In genomic region chr3:108010286-108010685, GRCm38 (mm10) we compare ENCODE assay signal across 12 mouse cellular contexts. TPM values are rescaled to one million over a fixed set of nuclear protein-coding genes. Genes with fewer than 3 reads are reported as not detected.
A peak's percentile ranks its signal among the peaks of the same experiment; 100 is the strongest.
DNase-seq lines count a peak whose midpoint lies in the region; ATAC-seq lines count a peak whose summit lies in the region.
"Had no signal": no experiment of that assay in that cellular context is flagged by ENCODE, and none has a peak within 500 bp of the region (broad histone marks: within the 10 kb centered on the region; RNA-seq: fewer than 3 reads in every experiment).

No protein-coding gene starts in this region.

- no peak overlapping the region for H3K4me3 ChIP-seq in heart, embryonic 11.5 days (ENCODE audit: low read depth, low read length)
- no peak overlapping the region for H3K4me3 ChIP-seq in heart, embryonic 16.5 days (ENCODE audit: low read length)
- H3K4me3 ChIP-seq in macrophage (ENCODE audit: inconsistent target): no peak overlapping the region
- H3K4me3 ChIP-seq: liver, embryonic 13.5 days had no signal

- DNase-seq in heart, adult 11 months: peak; percentile 97
- peak; percentile 30 for DNase-seq in right cerebral cortex, postnatal 14 days
- DNase-seq in right cerebral cortex, adult 18-20 months: no peak
- no peak for DNase-seq in embryo, embryonic 9.5 days (ENCODE audit: extremely low spot score)
- no peak for DNase-seq in gastrocnemius, postnatal 25 days
- DNase-seq: kidney, postnatal 4 days; liver, embryonic 13.5 days; thymus, postnatal 36 days had no signal

- no peaks in the 10 kb centered on the region for H3K4me1 ChIP-seq in heart, embryonic 11.5 days (ENCODE audit: control insufficient read depth, insufficient read depth, low read length)
- peaks cover 13% of the 10 kb centered on the region for H3K4me1 ChIP-seq in heart, embryonic 16.5 days (ENCODE audit: control insufficient read depth, insufficient read depth, low read length)
- H3K4me1 ChIP-seq: liver, embryonic 13.5 days had no signal

- H3K36me3 ChIP-seq in heart, embryonic 11.5 days (ENCODE audit: control insufficient read depth, insufficient read depth, low read length): no peaks in the 10 kb centered on the region
- no peaks in the 10 kb centered on the region for H3K36me3 ChIP-seq in heart, embryonic 16.5 days (ENCODE audit: control insufficient read depth, insufficient read depth)
- H3K36me3 ChIP-seq in macrophage (ENCODE audit: inconsistent target): no peaks in the 10 kb centered on the region
- H3K36me3 ChIP-seq: liver, embryonic 13.5 days had no signal

- no peak overlapping the region for H3K4me2 ChIP-seq in heart, embryonic 11.5 days
- no peak overlapping the region for H3K4me2 ChIP-seq in heart, embryonic 16.5 days (ENCODE audit: low read depth, low read length)
- H3K4me2 ChIP-seq: liver, embryonic 13.5 days had no signal

- H3K79me2 ChIP-seq in macrophage (ENCODE audit: inconsistent target): no peaks in the 10 kb centered on the region

- no peak overlapping the region for H3K9ac ChIP-seq in heart, embryonic 11.5 days (ENCODE audit: low read depth, low read length)
- H3K9ac ChIP-seq in heart, embryonic 16.5 days (ENCODE audit: low read length): no peak overlapping the region
- H3K9ac ChIP-seq: liver, embryonic 13.5 days had no signal

- no peaks in the 10 kb centered on the region for H3K9me3 ChIP-seq in heart, embryonic 11.5 days (replicated peaks; ENCODE audit: control insufficient read depth, low read length)
- H3K9me3 ChIP-seq in heart, embryonic 16.5 days (replicated peaks; ENCODE audit: control insufficient read depth, low read length): no peaks in the 10 kb centered on the region
- H3K9me3 ChIP-seq: liver, embryonic 13.5 days had no signal

- H3K27ac ChIP-seq in heart, embryonic 11.5 days (ENCODE audit: low read depth, low read length): no peak overlapping the region
- no peak overlapping the region for H3K27ac ChIP-seq in heart, embryonic 16.5 days (ENCODE audit: low read length)
- H3K27ac ChIP-seq in macrophage: peak overlapping the region; percentile 21
- H3K27ac ChIP-seq: liver, embryonic 13.5 days had no signal

- ATAC-seq in heart, embryonic 11.5 days (replicated peaks; ENCODE audit: insufficient number of reproducible peaks, low FRiP score, low TSS enrichment): no peak
- peak; percentile 68 for ATAC-seq in heart, embryonic 16.5 days (replicated peaks; ENCODE audit: extremely low read depth, insufficient read depth, low FRiP score)

- 48% methylated on average over 2 of the region's 2 CpGs for WGBS in heart, embryonic 11.5 days (ENCODE audit: insufficient replicate concordance)
- WGBS in heart, embryonic 16.5 days: 47% methylated on average over 2 of the region's 2 CpGs
- 73% methylated on average over 2 of the region's 2 CpGs for WGBS in macrophage (ENCODE audit: missing documents)

- H3K27me3 ChIP-seq in heart, embryonic 11.5 days (ENCODE audit: control insufficient read depth, insufficient read depth, low read length): no peaks in the 10 kb centered on the region
- no peaks in the 10 kb centered on the region for H3K27me3 ChIP-seq in heart, embryonic 16.5 days (ENCODE audit: control insufficient read depth, insufficient read depth, low read length)
- H3K27me3 ChIP-seq: liver, embryonic 13.5 days had no signal

RNA-seq across cellular contexts. Expression of gene Gstm1, which starts 7.5 kb away (rescaled TPM):
- 32.8 and 35.5 TPM in 2 replicates for polyA plus RNA-seq in heart, embryonic 11.5 days (2014; fragmentation: Nextera tagmentation; extraction: Ambion mirVana)
- polyA plus RNA-seq in heart, embryonic 16.5 days (2015; fragmentation: Nextera tagmentation; extraction: Ambion mirVana): 111 and 113 TPM in 2 replicates
- total RNA-seq in macrophage (2018; cell fraction: chromatin; rRNA removed): 100 to 1,000 TPM in 2 of 26 experiments, 10 to 100 TPM in 24; 10.9 to 109 (median 29.8) TPM
- total RNA-seq in macrophage (2018; cell fraction: cytosol; rRNA removed): 100 to 1,000 TPM; 178 to 448 (median 339) TPM
- 100 to 1,000 TPM in 8 of 26 experiments, 10 to 100 TPM in 18; 37.5 to 185 (median 74.8) TPM for total RNA-seq in macrophage (2018; cell fraction: nucleus; rRNA removed)
- 150 to 391 TPM (median 384 TPM) in 3 replicates for polyA plus RNA-seq in macrophage (2018)
- total RNA-seq in gastrocnemius, postnatal 25 days (2021): 100 to 1,000 TPM; 153 to 158 TPM

RNA-seq across cellular contexts. Expression of gene Gstm2, which starts 24.0 kb away (rescaled TPM):
- polyA plus RNA-seq in heart, embryonic 11.5 days (2014; fragmentation: Nextera tagmentation; extraction: Ambion mirVana): 52.0 and 57.5 TPM in 2 replicates
- 79.3 and 81.3 TPM in 2 replicates for polyA plus RNA-seq in heart, embryonic 16.5 days (2015; fragmentation: Nextera tagmentation; extraction: Ambion mirVana)
- total RNA-seq in macrophage (2018; cell fraction: chromatin; rRNA removed): 10 to 100 TPM in 1 of 26 experiments, 1 to 10 TPM in 12, under 1 TPM in 6, not detected in 7; 0.78 to 10.9 (median 1.7) TPM
- 1 to 10 TPM; 2.1 to 6.9 (median 3.3) TPM for total RNA-seq in macrophage (2018; cell fraction: cytosol; rRNA removed)
- total RNA-seq in macrophage (2018; cell fraction: nucleus; rRNA removed): 1 to 10 TPM in 14 of 26 experiments, under 1 TPM in 7, not detected in 5; 0.40 to 4.0 (median 1.4) TPM
- 5.8 to 12.2 TPM (median 10.0 TPM) in 3 replicates for polyA plus RNA-seq in macrophage (2018)
- total RNA-seq in gastrocnemius, postnatal 25 days (2021): 100 to 1,000 TPM in 1 of 2 experiments, 10 to 100 TPM in 1; 77.6 to 100 TPM

RNA-seq across cellular contexts. Expression of gene Gstm4, which starts 34.4 kb away (rescaled TPM):
- polyA plus RNA-seq in heart, embryonic 11.5 days (2014; fragmentation: Nextera tagmentation; extraction: Ambion mirVana): 14.7 and 17.7 TPM in 2 replicates
- 16.6 and 17.6 TPM in 2 replicates for polyA plus RNA-seq in heart, embryonic 16.5 days (2015; fragmentation: Nextera tagmentation; extraction: Ambion mirVana)
- total RNA-seq in macrophage (2018; cell fraction: chromatin; rRNA removed): 1 to 10 TPM in 23 of 26 experiments, under 1 TPM in 3; 0.41 to 9.7 (median 3.6) TPM
- 10 to 100 TPM; 11.5 to 20.9 (median 17.0) TPM for total RNA-seq in macrophage (2018; cell fraction: cytosol; rRNA removed)
- total RNA-seq in macrophage (2018; cell fraction: nucleus; rRNA removed): 10 to 100 TPM in 10 of 26 experiments, 1 to 10 TPM in 16; 1.9 to 13.9 (median 8.5) TPM
- polyA plus RNA-seq in macrophage (2018): 10.1 to 17.6 TPM (median 15.1 TPM) in 3 replicates
- 10 to 100 TPM; 11.8 to 12.1 TPM for total RNA-seq in gastrocnemius, postnatal 25 days (2021)

RNA-seq across cellular contexts. Expression of gene Gstm3, which starts 41.2 kb away (rescaled TPM):
- 0.13 TPM in 1 of 2 replicates, not detected in the other for polyA plus RNA-seq in heart, embryonic 11.5 days (2014; fragmentation: Nextera tagmentation; extraction: Ambion mirVana)
- polyA plus RNA-seq in heart, embryonic 16.5 days (2015; fragmentation: Nextera tagmentation; extraction: Ambion mirVana): 0.12 and 0.22 TPM in 2 replicates
- total RNA-seq in macrophage (2018; cell fraction: chromatin; rRNA removed): not detected
- not detected for total RNA-seq in macrophage (2018; cell fraction: cytosol; rRNA removed)
- not detected for total RNA-seq in macrophage (2018; cell fraction: nucleus; rRNA removed)
- polyA plus RNA-seq in macrophage (2018): not detected in 3 replicates
- not detected for total RNA-seq in gastrocnemius, postnatal 25 days (2021)
- total RNA-seq: granulocyte monocyte progenitor cell, adult 5-6 weeks had no signal

Comparison
In these comparisons a context has a peak if more than half of its experiments do, and no peak if none do; other contexts are left out.
1. DNase-seq: peak in heart, adult 11 months (single experiment) and right cerebral cortex, postnatal 14 days (single experiment); none in right cerebral cortex, adult 18-20 months (single experiment), embryo, embryonic 9.5 days (single experiment) and gastrocnemius, postnatal 25 days (single experiment).